Mouse (Mus musculus) heart, adult 9 months (tissue): Measurements from ENCODE around the gene Ttc22.
A peak's percentile ranks its signal among the peaks of the same experiment; 100 is the strongest.

ENCODE experiments used
- DNase-seq, 2 experiments: peaks; one replicate each; pipeline ENCODE4 v3.0.0; 2022; ENCODE audit warnings: low spot score in 2 of 2

Gene Ttc22

GRCm38 (mm10) chr4:106615637-106616036 is 6.6 kb upstream of the Ttc22 start:
- DNase-seq: no peak

GRCm38 (mm10) chr4:106617056-106617455 is 5.2 kb upstream of the Ttc22 start, which contains the start of gene Lexm:
Gene Lexm, minus strand, starts transcription at chr4:106617241.
- no peak for DNase-seq

GRCm38 (mm10) chr4:106618898-106619297 is 3.3 kb upstream of the Ttc22 start:
- DNase-seq: no peak

- DNase-seq: no peak
These were observed 804 bp upstream of the Ttc22 start for GRCm38 (mm10) chr4:106621428-106621827.

- DNase-seq: no peak
These were observed 480 bp downstream of the Ttc22 start for GRCm38 (mm10) chr4:106622712-106623111.

- DNase-seq: no peak
These were observed 2.0 kb downstream of the Ttc22 start for GRCm38 (mm10) chr4:106624271-106624670.

- DNase-seq: no peak
These were observed 5.6 kb downstream of the Ttc22 start for GRCm38 (mm10) chr4:106627809-106628208.

- DNase-seq: no peak
These were observed 6.6 kb downstream of the Ttc22 start for GRCm38 (mm10) chr4:106628650-106629360.

- DNase-seq: no peak
These were observed 7.1 kb downstream of the Ttc22 start for GRCm38 (mm10) chr4:106629374-106629773.

GRCm38 (mm10) chr4:106630333-106631220 is 8.3 kb downstream of the Ttc22 start:
- DNase-seq: peak in 1 of 2 experiments; percentile 38

- no peak for DNase-seq
These were observed 10.1 kb downstream of the Ttc22 start for GRCm38 (mm10) chr4:106632313-106632712.

- DNase-seq: no peak
These were observed 11.3 kb downstream of the Ttc22 start for GRCm38 (mm10) chr4:106633281-106634085.

- no peak for DNase-seq
These were observed 11.9 kb downstream of the Ttc22 start for GRCm38 (mm10) chr4:106634086-106634479.

- DNase-seq: no peak
These were observed 21.4 kb downstream of the Ttc22 start for GRCm38 (mm10) chr4:106643483-106644217.

GRCm38 (mm10) chr4:106644218-106644610 is 22.0 kb downstream of the Ttc22 start:
- DNase-seq: no peak

- DNase-seq: no peak
These were observed 23.6 kb downstream of the Ttc22 start for GRCm38 (mm10) chr4:106645797-106646196.

GRCm38 (mm10) chr4:106647137-106647536 is 24.9 kb downstream of the Ttc22 start:
- no peak for DNase-seq

- DNase-seq: peak; percentile 93 to 96
These were observed 28.7 kb downstream of the Ttc22 start, which contains the start of gene Pars2 for GRCm38 (mm10) chr4:106650833-106651527. Gene Pars2, plus strand, starts transcription at chr4:106651069.

GRCm38 (mm10) chr4:106652546-106652945 is 30.3 kb downstream of the Ttc22 start:
- DNase-seq: no peak

GRCm38 (mm10) chr4:106653051-106653450 is 30.8 kb downstream of the Ttc22 start:
- DNase-seq: no peak

GRCm38 (mm10) chr4:106655681-106656080 is 33.4 kb downstream of the Ttc22 start:
- DNase-seq: no peak
